Mouse (Mus musculus) liver, postnatal 0 days (tissue): ENCODE measurements at regions not wholly inside any gene's neighbourhood (a gene's known extent, or its start where the extent isn't known, plus 50 kb on each side); places are given as distances from the start of the nearest gene placed in this dataset.

Experiments used
- ATAC-seq: fragments of 200-750 bp; cut with Nextera tagmentation; 2 replicates; pipeline ENCODE4 v1.8.0; 2017; ENCODE audit warnings: mild to moderate bottlenecking, moderate library complexity
- DNase-seq: peaks from one replicate; pipeline ENCODE4 v3.0.0-alpha.2; 2016
- H3K27ac ChIP-seq: fragments of 300-500 bp; sonication (generic); 2 replicates; pipeline ENCODE4 v1.5.1; 2014; ENCODE audit warnings: antibody characterized with exemption, moderate library complexity, mild to moderate bottlenecking, low read depth
- H3K27me3 ChIP-seq: fragments of 300-500 bp; sonication (generic); 2 replicates; pipeline ENCODE4 v1.6.1; 2014; ENCODE audit warnings: low read length, control low read depth, mixed read lengths; ENCODE audit not compliant: insufficient read depth
- H3K36me3 ChIP-seq: fragments of 300-500 bp; sonication (generic); replicated peaks from 2 replicates; pipeline ENCODE4 v1.6.1; 2014; ENCODE audit warnings: mild to moderate bottlenecking, control low read depth, low read length, moderate library complexity, mixed read lengths; ENCODE audit not compliant: insufficient read depth
- H3K4me1 ChIP-seq: fragments of 300-500 bp; sonication (generic); 2 replicates; pipeline ENCODE4 v1.6.1; 2014; ENCODE audit warnings: antibody characterized with exemption, mild to moderate bottlenecking, control low read depth; ENCODE audit not compliant: insufficient read depth
- H3K4me2 ChIP-seq: fragments of 300-500 bp; sonication (generic); 2 replicates; pipeline ENCODE4 v1.6.1; 2014; ENCODE audit warnings: low read depth, mild to moderate bottlenecking, low read length, moderate library complexity, mixed read lengths
- H3K4me3 ChIP-seq: fragments of 300-500 bp; sonication (generic); 2 replicates; pipeline ENCODE4 v1.5.1; 2014; ENCODE audit warnings: low read depth, low read length
- H3K9ac ChIP-seq: fragments of 300-500 bp; sonication (generic); replicated peaks from 2 replicates; pipeline ENCODE4 v1.6.1; 2014; ENCODE audit warnings: mild to moderate bottlenecking, moderate library complexity
- H3K9me3 ChIP-seq: fragments of 300-500 bp; sonication (generic); 2 replicates; pipeline ENCODE4 v1.6.1; 2016; ENCODE audit warnings: mild to moderate bottlenecking, control low read depth, low read length, mixed read lengths
- CTCF ChIP-seq: sonication (generic); IDR thresholded peaks from 2 replicates; pipeline ENCODE4 v1.5.1; 2016; ENCODE audit warnings: antibody characterized with exemption, low read depth
- EP300 ChIP-seq: IDR thresholded peaks from 2 replicates; pipeline ENCODE4 v1.6.1; 2016; ENCODE audit warnings: antibody characterized with exemption, low read depth, mild to moderate bottlenecking
- WGBS: fragments of 180-500 bp; shearing (Covaris S2); extraction: QIAGEN DNeasy Blood & Tissue Kit; methylation state at CpG from one replicate; pipeline ENCODE4 v1.1.7; 2014; ENCODE audit not compliant: insufficient replicate concordance; 5-methylcytosine and 5-hydroxymethylcytosine counted together

DNA sequence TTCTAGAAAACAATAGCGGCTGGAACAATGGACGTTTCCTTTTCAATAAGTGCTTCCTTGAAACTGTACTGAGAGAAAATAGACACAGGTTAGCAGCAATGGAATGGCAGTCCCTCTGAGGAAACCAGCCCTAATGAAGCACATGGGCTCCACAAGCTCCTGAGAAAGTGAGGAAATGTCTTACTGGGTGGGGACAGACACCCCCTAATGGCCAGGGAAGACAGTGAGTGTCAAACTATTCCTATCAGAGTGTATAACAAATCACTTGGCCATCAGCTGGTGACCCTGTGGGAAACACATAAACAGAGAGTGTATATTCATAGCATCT lies 333.9 kb downstream of the Fat4 start:
- no peak overlapping the region for H3K4me2 ChIP-seq
- H3K9me3 ChIP-seq = no peaks in the 10 kb centered on the region
- WGBS = 20% methylated on average over 2 of the region's 2 CpGs
- no peaks in the 10 kb centered on the region for H3K36me3 ChIP-seq
- no peak overlapping the region for H3K9ac ChIP-seq
- H3K4me1 ChIP-seq = no peaks in the 10 kb centered on the region
- H3K27ac ChIP-seq = 0 out of 2 replicates have a peak overlapping the region, but pooled peaks have one; percentile 57
- no peak for ATAC-seq
- peak; percentile 37; the same call in 1 of the 2 replicates for TF ChIP-seq CTCF
- no peak for TF ChIP-seq EP300
- DNase-seq = no peak
- H3K4me3 ChIP-seq = no peak overlapping the region
- no peaks in the 10 kb centered on the region for H3K27me3 ChIP-seq

DNA sequence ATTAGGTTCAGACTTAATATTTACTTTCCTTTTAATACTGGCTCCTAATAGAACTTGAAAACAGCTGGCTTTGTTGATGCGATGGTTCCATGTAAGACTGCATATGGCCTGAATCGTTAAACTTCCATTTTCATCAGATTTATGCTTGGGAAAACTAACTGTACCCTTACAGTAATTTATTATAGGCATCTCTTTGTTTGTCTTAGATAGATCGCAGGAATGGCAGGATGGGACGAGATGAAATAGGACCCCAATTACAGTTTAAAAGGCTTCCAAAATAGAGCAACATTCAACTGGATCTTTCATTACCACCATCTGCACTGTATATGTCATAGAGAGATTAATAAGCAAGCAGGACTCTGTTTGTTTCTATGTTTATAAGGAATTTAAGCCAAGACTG lies 335.3 kb downstream of the Fat4 start:
- no peak overlapping the region for H3K9ac ChIP-seq
- WGBS = 80% methylated on average over 4 of the region's 4 CpGs
- no peaks in the 10 kb centered on the region for H3K9me3 ChIP-seq
- DNase-seq = no peak
- no peaks in the 10 kb centered on the region for H3K36me3 ChIP-seq
- no peak for TF ChIP-seq EP300
- no peak for TF ChIP-seq CTCF
- H3K4me2 ChIP-seq = no peak overlapping the region
- no peak for ATAC-seq
- no peak overlapping the region for H3K27ac ChIP-seq
- no peaks in the 10 kb centered on the region for H3K4me1 ChIP-seq
- no peaks in the 10 kb centered on the region for H3K27me3 ChIP-seq
- H3K4me3 ChIP-seq = no peak overlapping the region

DNA sequence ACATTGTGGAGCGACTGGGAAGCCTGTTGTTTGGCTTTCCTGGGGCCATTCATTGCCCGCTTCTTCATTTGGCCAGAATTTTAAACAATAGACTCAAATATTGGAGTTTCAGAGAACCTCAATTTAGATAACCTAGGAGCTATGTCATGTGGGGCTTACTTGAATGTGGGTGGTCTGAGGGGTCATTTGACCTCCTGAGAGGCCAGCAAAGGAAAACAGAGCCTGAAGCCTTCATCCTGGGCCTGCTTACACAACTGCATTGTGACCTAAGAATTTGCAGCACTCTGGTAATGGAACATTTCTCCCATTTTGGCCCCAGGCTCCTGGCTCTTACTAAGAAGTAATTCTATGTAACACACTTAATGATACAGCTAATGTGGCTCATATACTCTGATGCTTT lies 348.2 kb downstream of the Fat4 start:
- H3K4me3 ChIP-seq = no peak overlapping the region
- H3K4me1 ChIP-seq = no peaks in the 10 kb centered on the region
- no peaks in the 10 kb centered on the region for H3K9me3 ChIP-seq
- H3K4me2 ChIP-seq = no peak overlapping the region
- no peaks in the 10 kb centered on the region for H3K27me3 ChIP-seq
- H3K9ac ChIP-seq = no peak overlapping the region
- no peaks in the 10 kb centered on the region for H3K36me3 ChIP-seq
- DNase-seq = no peak
- 62% methylated on average over 2 of the region's 2 CpGs for WGBS
- no peak for TF ChIP-seq CTCF
- TF ChIP-seq EP300 = no peak
- H3K27ac ChIP-seq = no peak overlapping the region
- ATAC-seq = no peak

DNA sequence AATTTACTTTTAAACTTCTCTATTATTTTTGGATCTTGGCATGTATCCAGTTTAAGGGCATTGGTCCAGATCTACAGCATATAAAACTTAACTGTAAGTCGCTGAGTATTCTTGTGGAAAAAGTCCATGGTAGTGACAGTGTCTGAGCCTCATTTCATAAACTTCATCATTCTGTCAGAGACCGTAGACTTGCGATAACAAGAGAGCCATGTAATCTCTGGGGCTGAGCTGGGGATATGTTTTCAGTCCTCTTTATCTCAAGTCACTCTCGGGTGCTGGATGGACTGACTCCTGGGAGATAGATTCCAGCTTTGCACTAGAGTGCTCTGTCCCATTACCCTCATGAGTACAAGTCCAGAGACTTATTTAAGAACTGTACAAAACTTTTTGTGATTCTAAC lies 362.0 kb downstream of the Fat4 start:
- Histone ChIP-seq H3K4me3 (no peak overlapping the region), H3K4me2 (no peak overlapping the region), H3K27me3 (no peaks in the 10 kb centered on the region), H3K9me3 (no peaks in the 10 kb centered on the region), H3K9ac (no peak overlapping the region), H3K4me1 (no peaks in the 10 kb centered on the region), H3K36me3 (no peaks in the 10 kb centered on the region), H3K27ac (no peak overlapping the region)
- no peak for DNase-seq
- no peak for ATAC-seq
- TF ChIP-seq EP300 (no peak), CTCF (no peak)
- 68% methylated on average over 4 of the region's 4 CpGs for WGBS

DNA sequence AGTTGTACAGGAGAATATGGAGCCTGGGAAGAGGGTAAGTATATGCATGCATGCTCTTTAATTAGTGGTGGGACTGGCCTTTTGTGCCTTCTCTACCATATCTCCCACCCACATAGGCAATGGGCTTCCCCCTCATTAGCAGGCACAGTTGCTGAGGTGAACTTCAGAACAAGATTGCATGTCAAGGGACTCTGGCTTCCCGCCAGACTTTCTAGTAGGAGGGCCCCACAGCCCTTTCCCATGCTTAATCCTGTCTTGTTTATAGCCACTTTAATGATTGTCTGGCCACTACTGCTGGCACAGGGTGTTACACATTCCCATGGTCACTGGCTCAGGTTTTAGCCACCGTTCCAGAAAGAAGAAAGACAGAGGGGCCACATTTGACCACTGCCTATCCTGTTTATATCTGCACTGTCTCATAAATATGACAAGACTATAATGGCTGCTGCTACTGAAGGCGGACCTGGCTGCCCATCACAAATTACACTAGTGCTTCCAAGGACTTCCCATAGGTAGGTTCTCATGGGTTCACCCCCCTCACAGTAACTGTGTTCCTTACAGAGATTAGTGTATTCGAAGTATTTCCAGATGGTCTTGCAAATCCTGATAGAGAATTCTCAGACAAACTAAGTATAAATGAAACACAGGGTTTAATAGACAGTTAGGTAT lies 362.6 kb downstream of the Fat4 start:
- WGBS = 58% methylated on average over 4 of the region's 4 CpGs

DNA sequence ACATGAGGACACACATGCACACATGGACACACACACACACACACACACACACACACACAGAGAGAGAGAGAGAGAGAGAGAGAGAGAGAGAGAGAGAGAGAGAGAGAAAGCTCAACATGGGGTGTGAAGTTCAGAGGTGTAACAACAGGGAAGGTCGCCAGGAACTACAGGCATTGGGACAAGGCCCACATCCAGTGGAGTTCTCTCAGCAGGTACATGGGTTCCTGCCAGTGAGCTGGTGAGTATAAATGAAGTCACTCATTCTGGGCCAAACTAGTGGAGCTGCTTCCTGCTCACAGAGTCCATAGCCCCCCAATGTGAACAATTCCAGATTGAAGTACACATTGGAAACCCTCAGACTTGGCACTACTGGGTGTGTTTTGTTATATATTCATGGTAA lies 366.3 kb downstream of the Fat4 start:
- no peak for DNase-seq
- Histone ChIP-seq H3K4me3 (no peak overlapping the region), H3K9me3 (no peaks in the 10 kb centered on the region), H3K9ac (no peak overlapping the region), H3K4me2 (no peak overlapping the region), H3K27me3 (no peaks in the 10 kb centered on the region), H3K36me3 (no peaks in the 10 kb centered on the region), H3K4me1 (no peaks in the 10 kb centered on the region), H3K27ac (no peak overlapping the region)
- TF ChIP-seq EP300 (no peak), CTCF (no peak)
- ATAC-seq = no peak
- 64% methylated on average over 1 of the region's 1 CpGs for WGBS

More for the DNA sequence above, 362.6 kb downstream of the Fat4 start:
- Histone ChIP-seq H3K36me3 (no peaks in the 10 kb centered on the region), H3K27ac (no peak overlapping the region), H3K9me3 (no peaks in the 10 kb centered on the region), H3K4me1 (no peaks in the 10 kb centered on the region), H3K4me3 (no peak overlapping the region), H3K4me2 (no peak overlapping the region), H3K27me3 (no peaks in the 10 kb centered on the region), H3K9ac (no peak overlapping the region)
- ATAC-seq (no peak), DNase-seq (peak; percentile 14)
- TF ChIP-seq CTCF (no peak), EP300 (no peak)
